Mouse (Mus musculus) embryo, embryonic 11.5 days (tissue): Measurements from ENCODE around the gene Snap23.
"Not testable (repeated sequence)": the region's sequence is repeated elsewhere in the genome, so short reads cannot be mapped to it uniquely, and the experiment has no call there.

Experiments
- DNase-seq: peaks from one replicate; pipeline ENCODE4 v3.0.0-alpha.2; 2012; ENCODE audit warnings: low read depth, low spot score

Gene Snap23

DNA sequence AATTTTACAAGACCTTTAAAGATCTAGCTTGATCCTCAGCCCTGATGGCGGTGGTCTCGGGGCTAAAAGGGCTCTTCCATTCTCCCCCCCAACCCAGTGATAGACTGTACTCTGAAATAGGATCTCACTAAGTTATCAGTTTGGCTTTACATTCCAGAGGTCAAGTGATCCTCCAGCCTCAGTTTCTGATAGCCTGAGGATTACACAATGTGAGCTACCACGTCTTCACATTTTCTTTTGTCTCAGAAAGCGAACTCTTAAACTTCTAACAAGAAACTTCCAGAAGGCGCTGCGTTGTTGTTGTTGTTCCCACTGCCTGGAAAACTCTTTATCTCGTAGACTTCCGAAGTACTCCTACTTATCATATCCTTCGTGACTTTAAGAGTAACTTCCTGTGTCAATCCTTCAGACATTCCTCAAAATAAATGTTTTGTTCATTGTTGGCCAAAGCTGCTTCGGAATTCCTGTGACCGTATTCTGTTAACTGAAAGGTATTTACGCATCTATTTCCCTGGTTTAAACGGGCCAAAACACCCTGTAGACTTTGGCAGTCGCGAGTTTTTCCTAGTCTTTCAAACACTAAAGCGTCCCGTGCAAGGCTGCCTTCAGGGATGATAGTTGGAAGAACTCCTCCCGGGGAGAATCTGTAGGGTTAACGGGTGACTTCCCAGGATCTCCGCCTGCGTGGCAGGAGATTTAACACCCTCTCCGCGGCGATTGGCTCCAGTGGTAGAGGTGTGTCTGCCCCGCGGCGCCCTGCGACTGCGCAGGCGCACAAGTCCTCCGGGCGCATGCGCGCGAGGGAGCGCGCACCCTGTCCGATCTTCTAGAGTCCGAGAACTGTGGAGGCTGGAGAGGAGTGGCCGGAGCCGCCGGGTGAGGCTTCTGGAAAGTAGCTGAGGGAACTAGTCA is at the start of gene Snap23:
Gene Snap23 (plus strand): TSS at position 786 of the 912 bp plus-strand sequence.
- DNase-seq = peak; percentile 95

DNA sequence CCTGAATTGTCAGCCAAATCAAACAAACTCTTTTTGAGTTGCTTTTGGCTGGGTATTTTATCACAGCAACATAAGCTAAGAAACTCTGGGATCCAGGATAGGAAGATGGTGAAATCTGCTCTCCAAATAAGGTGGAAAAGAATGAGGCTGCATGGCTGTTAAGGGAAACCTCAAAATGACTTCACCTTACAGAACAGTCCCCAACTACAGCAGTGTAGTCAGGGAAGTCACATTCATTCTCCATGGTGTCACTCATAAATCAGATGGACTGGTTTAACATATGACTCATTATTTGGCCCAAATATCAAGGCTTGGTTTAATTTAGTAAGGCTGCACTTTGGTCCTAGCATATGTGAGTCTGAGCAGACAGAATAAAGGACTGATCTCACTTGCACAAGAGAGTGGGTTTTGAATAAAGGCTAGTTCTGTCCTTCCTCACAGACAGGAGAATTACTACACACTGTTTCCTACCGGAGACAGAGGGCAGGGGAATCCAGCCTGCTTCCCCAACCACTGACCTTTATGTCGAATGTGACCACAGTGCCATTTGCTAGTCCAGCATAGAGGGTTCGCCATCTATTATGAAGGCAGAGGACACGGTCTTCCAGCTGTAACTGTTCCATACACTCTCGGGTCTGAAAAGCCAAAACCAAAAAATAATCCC is 48.8 kb upstream of the Snap23 start:
- DNase-seq = no peak

DNA sequence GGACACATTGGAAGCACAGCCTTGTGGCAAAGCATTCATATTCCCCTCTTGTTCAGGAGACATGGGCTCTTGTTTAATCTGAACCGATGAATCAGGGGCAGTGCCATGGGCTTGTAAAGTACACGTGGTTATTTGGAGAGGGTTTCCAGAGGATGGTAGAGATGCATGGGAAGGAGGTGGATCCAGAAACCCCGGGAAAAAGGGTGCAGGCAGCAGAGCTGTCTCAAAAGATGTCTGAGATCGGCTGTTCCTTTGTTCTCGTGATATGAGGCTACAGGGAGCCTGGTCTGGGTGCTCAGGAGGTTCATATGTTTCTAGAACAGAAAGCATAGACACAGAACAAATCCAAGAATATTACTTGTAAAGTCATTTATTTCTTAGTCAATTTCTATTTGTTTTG is 40.7 kb upstream of the Snap23 start:
- DNase-seq = no peak

DNA sequence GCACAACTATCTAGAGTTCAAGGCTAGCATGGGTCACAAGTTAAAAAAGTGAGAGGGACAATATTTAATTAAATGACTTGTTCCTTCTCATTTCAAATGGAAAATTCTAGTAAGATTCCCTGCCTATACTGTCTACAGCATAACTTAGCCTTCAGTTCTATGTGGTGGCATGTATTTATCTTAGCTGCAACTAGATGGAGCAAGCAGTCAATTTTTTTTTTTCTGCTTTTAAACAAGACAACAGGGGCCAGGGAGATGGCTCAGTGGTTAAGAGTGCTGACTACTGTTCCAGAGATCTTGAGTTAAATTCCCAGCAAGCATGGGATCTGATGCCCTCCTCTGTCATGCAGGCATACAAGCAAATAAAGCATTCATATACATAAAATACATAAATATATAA is 37.9 kb upstream of the Snap23 start:
- DNase-seq = no peak

DNA sequence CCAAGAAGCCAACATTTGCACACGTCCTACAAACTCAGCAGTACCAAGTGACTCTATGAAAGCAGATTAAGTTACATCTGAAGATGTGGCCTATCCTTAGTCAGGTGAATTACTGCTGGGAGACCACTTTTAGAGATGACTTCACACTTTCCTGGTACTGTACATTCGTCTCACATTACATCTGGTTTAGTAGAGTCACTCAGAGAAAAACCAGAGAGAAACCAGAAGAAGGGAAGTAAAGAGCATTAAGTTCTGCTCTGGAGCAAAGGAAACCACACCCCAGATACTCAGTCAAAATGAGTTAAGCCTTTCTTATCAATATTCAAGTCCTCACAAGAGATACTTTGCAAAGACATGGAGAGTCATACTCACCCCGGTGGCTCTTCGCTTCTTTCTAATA is 36.2 kb upstream of the Snap23 start:
- no peak for DNase-seq

DNA sequence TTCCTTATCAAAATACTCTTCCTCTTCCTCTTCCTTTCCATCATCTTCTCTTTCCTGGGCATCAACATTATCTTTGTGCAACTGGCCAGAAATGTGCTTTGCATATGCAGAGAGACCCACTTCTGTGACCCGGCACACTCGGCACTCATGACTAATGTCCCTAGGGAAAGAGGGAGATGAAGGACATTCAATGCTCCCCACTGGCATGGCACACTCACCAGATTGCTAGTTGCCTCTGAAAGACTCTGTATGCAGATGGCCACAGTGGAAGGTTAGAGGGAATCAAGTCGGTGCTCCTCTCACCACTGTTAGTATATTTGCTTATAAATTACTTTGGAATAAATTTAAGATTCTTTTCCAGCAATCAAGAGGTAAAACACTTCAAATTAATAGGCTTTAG is 28.1 kb upstream of the Snap23 start:
- no peak for DNase-seq

DNA sequence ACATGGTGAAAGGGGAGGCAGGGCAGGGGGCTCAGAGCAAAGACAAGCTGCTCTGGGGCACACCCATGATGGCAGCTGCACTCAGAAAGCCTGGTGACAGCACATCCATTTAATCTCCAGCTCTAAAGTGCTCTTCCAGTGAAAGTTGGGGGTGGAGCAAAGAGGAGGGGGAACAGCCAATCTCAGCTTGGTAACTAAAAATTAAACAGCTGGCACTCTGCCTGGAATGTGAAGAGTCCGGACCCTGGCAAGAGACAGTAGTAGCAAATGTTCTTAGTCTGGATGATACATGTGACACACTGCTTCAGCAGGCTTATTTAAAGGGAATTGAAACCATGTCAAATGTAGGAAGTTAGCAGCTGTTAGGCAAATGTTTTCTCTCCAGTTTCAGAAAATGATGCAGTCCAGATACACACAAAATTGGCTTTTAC is 27.7 kb upstream of the Snap23 start:
- no peak for DNase-seq

DNA sequence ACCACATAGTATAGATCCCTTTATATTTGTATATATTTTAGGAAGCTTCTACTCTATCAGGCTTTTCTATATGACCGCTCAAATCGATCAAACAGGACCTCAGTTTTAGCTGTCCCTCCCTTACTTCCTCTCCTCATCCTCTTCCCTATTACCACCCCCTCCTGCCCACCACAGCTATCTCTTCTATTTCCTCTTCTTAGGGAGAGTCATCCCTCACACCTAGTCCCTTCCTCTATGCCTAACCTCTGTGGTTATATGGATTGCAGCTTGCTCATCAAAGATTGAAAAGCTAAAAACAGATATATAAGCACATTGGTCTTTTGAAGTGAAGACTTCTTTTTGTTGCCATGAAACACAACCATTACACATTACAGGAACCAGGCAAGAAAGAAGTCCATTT is 22.7 kb upstream of the Snap23 start:
- DNase-seq = no peak

DNA sequence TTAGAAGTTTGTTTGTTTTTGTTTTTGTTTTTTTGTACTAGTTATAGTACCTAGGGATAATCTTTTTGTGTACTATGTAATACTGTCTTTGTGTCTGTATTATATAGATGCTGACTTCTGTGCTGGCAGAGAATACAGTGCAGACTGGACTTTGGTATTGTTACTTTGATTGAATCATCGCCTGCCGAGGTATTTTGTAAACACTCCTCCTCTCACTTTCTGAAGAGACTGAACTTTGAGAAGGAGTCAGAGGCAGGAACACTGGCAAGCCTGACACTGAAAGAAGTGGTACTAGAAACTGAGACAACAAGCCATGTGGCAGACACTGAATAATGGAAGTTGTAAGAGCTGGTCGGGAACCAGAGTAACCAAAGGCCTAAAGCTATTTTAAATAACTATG is 10.6 kb upstream of the Snap23 start:
- DNase-seq = no peak

DNA sequence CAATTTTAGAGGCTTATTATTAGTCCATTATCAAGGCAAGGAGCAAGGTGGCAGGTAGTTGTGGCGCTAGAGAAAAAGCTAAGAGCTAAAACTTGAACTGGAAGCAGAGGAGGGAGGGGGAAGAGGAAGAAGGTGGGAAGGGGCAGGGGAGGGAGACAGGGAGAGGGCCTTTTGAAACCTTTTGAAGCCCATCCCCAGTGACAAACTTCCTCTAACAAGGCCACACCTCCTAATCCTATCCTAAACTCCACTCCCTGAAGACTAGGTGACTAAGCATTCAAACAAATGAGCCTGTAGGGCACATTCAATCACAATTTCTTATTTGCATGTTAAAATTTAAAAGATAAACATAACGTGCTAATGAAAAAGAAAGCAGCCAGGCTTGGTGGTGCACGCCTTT is 8.7 kb upstream of the Snap23 start:
- no peak for DNase-seq

DNA sequence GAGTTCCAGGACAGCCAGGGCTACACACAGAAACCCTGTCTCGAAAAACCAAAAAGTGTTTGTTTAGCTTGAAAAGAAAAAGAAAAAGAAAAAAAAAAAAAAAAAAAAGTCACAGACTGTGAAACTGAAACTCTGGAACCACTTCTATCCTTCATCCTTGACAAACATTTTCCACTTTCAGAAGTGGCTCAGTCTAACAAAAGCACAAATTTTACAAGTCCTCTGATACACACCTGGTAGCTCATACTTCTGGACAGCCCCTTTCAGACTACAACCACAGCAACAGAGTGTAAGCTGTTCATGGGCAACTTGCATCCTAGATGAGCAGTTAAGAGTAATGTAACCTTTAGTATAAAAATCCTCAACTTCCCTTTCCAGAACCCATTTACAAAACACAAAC is 5.9 kb upstream of the Snap23 start:
- no peak for DNase-seq

DNA sequence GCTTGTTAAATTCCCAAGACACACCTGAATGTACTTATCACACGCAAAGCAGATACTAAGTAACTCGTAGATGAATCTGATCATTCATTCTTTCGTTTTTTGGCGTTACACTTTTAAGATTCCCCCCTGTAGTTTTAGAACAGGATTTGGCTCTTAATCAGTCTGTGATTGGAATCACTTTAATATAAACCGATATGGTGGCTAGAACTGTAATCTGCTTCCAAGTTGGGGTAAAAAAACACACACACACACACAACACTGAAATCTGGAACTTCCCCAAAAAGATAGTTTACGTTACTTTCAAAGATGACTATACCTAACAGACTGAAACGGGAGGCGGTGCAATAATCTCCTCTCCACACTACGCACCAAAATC is 4.6 kb upstream of the Snap23 start:
- no peak for DNase-seq

DNA sequence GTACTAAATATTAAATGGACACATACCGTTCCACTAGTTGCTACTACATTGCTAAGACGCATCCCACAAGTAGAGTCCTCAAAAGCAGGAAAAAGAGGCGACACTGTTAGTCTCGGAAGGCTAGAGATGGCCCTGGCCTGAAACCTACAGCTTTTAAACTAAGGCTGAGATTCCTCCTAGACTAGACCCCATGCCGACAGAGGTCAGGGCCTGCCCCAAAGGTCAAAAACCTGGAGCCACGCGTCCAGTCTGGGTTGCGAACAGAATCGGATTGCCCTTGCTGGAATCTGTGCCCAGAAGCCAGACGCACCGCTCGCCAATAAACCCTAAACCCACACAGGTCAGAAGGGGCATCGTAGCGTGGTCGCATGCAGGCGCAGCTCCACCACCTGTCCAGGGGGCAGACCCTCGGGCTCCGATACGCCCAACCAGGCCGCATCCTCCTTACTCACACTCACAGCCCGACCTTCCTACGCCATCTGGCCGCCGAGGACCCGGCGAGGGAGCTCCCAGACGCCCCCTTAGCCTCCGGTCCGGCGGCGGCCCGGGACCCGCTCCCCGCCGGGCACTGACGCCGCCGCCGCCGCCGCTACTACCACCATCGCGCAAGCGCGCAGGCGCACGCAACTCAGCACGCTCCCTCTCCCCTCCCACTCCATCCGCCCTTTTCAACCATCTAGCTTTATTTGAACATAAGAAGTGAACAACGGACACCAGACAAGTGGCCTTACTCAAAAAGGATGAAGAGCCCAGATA is 4.1 kb upstream of the Snap23 start, which contains the start of gene Zfp106:
Gene Zfp106 (minus strand): TSS at position 609 of the 756 bp plus-strand sequence.
- peak; percentile 74 for DNase-seq

DNA sequence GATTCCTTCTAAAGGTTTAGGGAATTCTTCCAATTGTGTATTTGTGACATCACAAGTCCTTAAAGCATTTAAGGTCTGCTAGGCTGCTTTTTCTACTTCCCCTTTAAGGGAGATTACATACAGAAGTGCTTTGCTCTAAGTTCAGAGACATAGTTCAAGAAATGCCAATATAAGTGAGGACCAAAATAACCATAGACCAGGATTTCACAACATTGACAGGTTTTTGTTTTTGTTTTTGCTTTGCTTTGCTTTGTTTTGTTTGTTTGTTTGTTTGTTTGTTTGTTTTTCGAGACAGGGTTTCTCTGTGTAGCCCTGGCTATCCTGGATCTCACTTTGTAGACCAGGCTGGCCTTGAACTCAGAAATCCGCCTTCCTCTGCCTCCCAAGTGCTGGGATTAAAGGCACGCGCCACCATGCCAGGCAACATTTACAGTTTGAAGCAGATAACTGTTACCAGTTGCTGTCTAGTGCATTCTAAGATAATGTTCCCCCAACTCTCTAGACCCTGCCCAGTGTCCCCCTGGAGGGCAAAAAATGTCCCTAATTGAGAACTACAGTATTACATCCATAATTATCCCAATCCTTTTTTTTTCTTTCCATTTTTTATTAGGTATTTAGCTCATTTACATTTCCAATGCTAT is 2.8 kb upstream of the Snap23 start:
- not testable (repeated sequence) for DNase-seq

DNA sequence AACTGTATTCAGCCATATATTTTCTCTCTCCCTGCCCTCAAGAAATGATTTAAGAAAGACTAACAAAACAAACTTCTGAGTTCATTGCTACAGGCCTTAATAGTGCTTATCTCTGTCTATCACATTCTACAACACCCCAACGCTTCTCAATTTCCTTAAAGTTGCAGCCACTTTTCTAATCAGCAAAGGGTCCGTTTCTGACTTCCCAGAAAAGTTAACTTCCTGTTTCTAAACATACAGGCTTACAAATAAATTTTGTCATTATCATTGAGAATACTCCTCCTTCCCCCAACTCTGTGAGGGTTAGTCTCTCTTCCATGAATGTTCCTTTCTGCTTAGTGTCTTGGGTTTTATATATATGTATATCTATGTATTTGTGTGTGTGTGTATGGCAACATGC is 2.1 kb upstream of the Snap23 start:
- DNase-seq = no peak

DNA sequence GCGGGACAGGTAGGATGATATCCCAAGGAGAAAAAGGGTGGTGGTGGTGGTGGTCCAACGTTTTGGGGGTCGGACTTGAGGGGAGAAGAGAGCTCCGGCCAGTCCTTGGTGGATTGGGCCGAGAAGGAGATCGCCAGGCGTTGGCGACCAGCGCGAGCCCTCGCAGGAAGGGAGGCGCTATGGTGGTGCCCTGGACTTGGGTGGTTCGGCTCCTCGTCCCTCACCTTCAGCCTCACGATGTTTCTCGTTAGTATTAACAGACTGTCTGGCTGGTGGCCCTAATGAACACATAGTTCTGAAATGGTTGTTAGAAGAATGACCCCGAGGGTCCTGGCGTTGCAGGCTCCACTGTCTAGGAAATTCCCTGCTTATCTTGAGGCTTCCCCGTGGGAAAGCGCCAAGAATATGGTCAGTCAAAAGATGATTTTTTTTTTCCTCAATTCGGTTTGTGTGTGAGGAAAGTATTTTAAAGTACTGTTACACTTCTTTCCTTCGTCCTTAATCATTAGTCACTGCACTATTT is 388 bp downstream of the Snap23 start:
- no peak for DNase-seq

DNA sequence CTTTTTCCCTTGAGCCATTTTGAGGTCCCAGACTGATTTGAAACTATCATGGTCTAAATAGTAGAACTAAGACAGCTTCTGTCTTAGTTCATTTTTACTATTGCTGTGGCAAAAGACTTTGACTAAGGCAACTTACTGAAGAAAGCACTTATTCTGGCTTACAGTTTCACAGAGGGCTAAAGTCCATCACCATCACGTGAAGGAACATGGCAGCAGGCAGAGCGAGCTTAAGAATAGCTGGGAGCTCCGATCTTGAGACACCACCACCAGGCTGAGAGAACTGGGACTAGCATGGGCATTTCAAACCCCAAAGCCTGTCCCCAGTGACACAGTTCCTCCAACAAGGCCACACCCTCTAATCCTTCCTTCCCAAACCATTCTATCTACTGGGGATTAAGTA is 3.6 kb downstream of the Snap23 start:
- DNase-seq = no peak

DNA sequence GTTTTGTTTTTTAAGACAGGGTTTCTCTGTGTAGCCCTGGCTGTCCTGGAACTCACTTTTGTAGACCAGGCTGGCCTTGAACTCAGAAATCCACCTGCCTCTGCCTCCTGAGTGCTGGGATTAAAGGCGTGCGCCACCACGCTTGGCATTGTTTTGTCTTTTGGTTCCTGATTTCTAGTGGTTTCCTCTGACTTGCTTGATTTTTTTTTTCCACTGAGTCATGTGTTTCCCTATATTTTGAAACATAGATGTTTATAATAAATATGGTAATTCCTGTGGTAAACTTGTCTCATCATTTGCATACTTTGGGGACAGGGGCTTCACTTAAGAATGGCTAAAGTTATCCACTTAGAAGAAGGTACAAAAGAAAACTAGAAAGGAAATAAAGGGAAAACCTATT is 4.7 kb downstream of the Snap23 start:
- DNase-seq = not testable (repeated sequence)

DNA sequence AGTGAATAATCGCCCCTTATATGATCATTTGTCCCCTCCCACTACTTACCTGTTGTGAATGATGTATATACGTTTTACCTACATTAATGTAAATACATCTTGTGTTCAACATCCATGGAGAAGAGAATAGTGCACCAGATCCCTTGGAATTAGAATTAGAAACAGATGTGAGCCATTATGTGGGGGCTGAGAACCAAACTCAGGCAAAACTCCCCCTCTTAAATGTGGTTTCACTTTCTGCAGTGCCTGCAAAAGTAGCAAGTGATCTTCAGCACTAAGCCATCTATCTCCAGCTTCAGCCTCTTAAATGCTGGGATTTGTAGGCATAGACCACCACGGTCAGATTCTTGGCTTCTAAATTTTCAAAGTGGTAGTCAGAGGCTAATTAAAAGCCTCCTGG is 7.7 kb downstream of the Snap23 start:
- no peak for DNase-seq

DNA sequence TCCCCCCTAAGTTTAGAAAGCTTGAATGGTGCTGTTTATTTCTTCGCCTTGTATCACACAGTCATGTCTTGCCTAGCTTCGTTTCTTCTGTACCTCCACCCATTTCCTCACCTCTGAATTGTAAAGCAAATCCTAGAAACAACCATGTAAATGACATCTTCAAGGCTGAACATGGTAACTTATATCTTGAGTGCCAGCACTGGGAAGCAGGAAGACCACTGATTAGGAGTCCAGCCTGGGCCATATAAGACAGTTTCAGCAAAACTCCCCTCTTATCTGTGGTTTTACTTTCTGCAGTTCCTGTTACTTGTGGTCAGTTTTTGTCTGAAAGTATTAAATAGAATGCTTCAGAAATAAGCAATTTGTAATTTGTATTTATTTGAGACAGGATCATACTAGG is 8.5 kb downstream of the Snap23 start:
- DNase-seq = no peak

DNA sequence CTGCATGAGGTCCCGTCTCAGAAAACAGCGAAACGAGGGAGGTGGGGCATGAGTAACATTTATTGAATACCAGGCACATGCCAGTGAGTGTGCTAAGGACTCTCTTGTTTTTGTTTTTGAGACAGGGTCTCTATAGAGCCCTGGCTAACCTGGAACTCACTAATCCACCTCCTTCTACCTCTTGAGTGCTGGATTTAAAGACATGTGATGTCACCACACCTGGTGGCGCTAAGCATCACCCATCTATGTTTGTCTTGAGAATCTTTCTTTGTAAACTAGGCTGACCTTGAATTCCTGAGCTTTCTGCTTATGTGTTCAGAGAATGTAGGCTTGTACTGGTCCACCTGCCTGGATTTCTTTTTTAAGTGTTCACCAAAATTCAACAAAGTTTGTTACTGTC is 10.3 kb downstream of the Snap23 start:
- no peak for DNase-seq

DNA sequence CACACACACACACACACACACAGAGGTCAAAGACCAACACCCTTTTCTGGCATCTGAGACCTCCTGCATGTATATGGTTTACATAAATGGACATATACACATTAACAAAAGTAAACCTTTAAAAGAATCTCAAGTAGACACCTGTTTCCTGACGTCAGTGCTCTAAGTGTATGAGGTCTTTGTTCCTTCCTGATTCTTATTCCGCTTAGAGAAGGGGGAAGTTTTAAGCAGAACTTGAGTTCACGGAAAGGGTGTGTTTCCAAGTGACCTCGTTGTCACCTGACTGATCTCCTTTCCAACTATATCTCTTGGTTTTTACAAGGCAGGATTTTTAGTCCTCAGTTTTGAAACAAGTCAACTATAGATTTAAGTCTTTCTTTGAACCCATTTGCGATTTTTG is 10.8 kb downstream of the Snap23 start:
- no peak for DNase-seq
